Mouse (Mus musculus) frontal cortex, postnatal 10 days (tissue): ENCODE data around the gene Sarnp.

ENCODE experiments used
- DNase-seq, 2 experiments: peaks; one replicate each; pipeline ENCODE4 v3.0.0; 2022; ENCODE audit warnings: low spot score in 2 of 2, mixed read lengths in 1 of 2

The Sarnp gene

GRCm38 (mm10) chr10:128817033-128817432, at the start of gene Sarnp:
TSS of gene Sarnp (plus strand) at chr10:128817333.
- DNase-seq = no peak

GRCm38 (mm10) chr10:128772895-128773294, 44.2 kb upstream of the Sarnp start:
- no peak for DNase-seq

GRCm38 (mm10) chr10:128773685-128774084, 43.4 kb upstream of the Sarnp start:
- DNase-seq = no peak

- DNase-seq = no peak
Observed at GRCm38 (mm10) chr10:128778441-128778840, 38.7 kb upstream of the Sarnp start.

GRCm38 (mm10) chr10:128779011-128779795, 37.9 kb upstream of the Sarnp start:
- no peak for DNase-seq

GRCm38 (mm10) chr10:128780200-128780599, 36.9 kb upstream of the Sarnp start:
- DNase-seq = no peak

- no peak for DNase-seq
Observed at GRCm38 (mm10) chr10:128790398-128791124, 26.6 kb upstream of the Sarnp start, which contains the start of gene Mmp19. TSS of gene Mmp19 (plus strand) at chr10:128790910.

GRCm38 (mm10) chr10:128792041-128792440, 25.1 kb upstream of the Sarnp start:
- no peak for DNase-seq

GRCm38 (mm10) chr10:128793258-128793657, 23.9 kb upstream of the Sarnp start:
- DNase-seq = no peak

- DNase-seq = no peak
Observed at GRCm38 (mm10) chr10:128794391-128794790, 22.7 kb upstream of the Sarnp start.

GRCm38 (mm10) chr10:128795581-128795980, 21.6 kb upstream of the Sarnp start:
- DNase-seq = no peak

GRCm38 (mm10) chr10:128798676-128799075, 18.5 kb upstream of the Sarnp start:
- no peak for DNase-seq

GRCm38 (mm10) chr10:128801981-128802495, 15.1 kb upstream of the Sarnp start:
- no peak for DNase-seq

- no peak for DNase-seq
Observed at GRCm38 (mm10) chr10:128802956-128803355, 14.2 kb upstream of the Sarnp start.

GRCm38 (mm10) chr10:128803361-128803760, 13.8 kb upstream of the Sarnp start:
- no peak for DNase-seq

GRCm38 (mm10) chr10:128803771-128804270, 13.3 kb upstream of the Sarnp start, which contains the start of gene Dnajc14:
TSS of gene Dnajc14 (plus strand) at chr10:128804062.
- peak; percentile 65 to 75 for DNase-seq

GRCm38 (mm10) chr10:128804271-128805091, 12.7 kb upstream of the Sarnp start, which contains the start of gene Tmem198b:
TSS of gene Tmem198b (minus strand) at chr10:128804370.
- DNase-seq = peak; percentile 71 to 74

GRCm38 (mm10) chr10:128805092-128806000, 11.8 kb upstream of the Sarnp start:
- peak; percentile 92 to 93 for DNase-seq

GRCm38 (mm10) chr10:128806086-128806485, 11.0 kb upstream of the Sarnp start:
- no peak for DNase-seq

GRCm38 (mm10) chr10:128807018-128807417, 10.1 kb upstream of the Sarnp start:
- DNase-seq = no peak
